In the genomic region with DNA sequence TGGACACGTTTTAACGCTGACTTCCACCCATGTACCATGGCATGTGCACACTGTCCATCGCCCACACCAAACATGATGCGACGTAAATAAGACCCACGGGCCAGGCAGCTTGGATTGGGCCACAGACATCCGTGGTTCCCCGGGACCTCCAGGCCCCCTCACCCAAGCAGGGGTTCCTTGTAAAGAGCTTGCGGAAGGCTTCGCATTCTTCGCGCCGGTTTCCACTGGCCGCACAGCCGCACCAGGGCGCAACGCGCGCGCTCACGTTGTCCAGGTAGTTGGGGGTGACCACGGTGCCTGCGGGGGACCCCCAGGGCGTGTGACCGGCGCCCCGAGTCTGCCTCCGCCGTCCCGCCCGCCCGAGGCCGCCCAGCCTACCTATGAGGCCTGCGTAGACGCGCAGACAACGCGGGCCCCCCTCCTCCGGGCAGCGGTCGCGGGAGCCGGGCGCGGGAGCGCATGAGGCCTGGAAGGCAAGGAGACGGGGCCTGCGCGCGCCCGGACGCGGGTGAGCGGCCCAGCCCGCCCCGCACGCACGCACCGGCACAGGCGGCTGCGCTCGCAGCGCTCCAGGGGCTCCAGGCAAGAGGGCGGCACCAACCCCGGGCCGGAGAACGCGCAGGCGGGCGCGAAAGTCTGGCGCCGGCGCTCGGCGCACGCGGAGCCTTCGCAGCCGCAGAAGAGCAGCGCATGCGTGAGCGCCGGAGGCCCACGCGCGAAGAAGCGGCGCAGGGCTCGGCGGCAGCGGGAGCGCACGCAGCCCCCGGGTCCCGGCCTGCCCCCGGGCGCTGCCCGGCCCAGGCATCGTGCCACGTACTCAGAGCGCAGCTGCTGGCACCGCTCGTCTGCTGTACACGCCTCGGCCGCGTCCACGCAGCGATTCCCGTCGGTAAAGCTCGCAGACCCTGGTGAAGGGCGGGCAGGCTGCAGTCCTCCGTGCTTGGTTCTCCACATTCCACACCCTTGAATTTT, we compare ENCODE assay signal across 8 mouse cellular contexts. TPM values are rescaled to one million over a fixed set of nuclear protein-coding genes. Genes with fewer than 3 reads are reported as not detected.
A peak's percentile ranks its signal among the peaks of the same experiment; 100 is the strongest.
DNase-seq lines count a peak whose midpoint lies in the region; ATAC-seq and TF ChIP-seq lines count a peak whose summit lies in the region.

No protein-coding gene starts in this region.

- no peak for TF ChIP-seq CTCF in cerebellum, adult 2 months (IDR thresholded peaks at IDR 0.05; ENCODE audit: borderline replicate concordance, insufficient read depth, low read depth, low read length)

- H3K9me3 ChIP-seq in liver, embryonic 15.5 days (replicated peaks) = no peaks in the 10 kb centered on the region

- no peaks in the 10 kb centered on the region for H3K36me3 ChIP-seq in liver, embryonic 15.5 days (replicated peaks)

- peak overlapping the region; percentile 56 for H3K4me2 ChIP-seq in liver, embryonic 15.5 days

- peak overlapping the region; percentile 55 for H3K4me3 ChIP-seq in cerebellum, adult 2 months (replicated peaks; ENCODE audit: insufficient read depth, low read depth, low read length)
- peak overlapping the region; percentile 38 for H3K4me3 ChIP-seq in liver, embryonic 15.5 days (replicated peaks)

- H3K27me3 ChIP-seq in cerebellum, adult 2 months (ENCODE audit: control insufficient read depth, insufficient read depth, low read length) = no peaks in the 10 kb centered on the region
- H3K27me3 ChIP-seq in liver, embryonic 15.5 days = peaks cover 94% of the 10 kb centered on the region

- peak; percentile 75 for DNase-seq in layer of hippocampus, adult 11-12 months (ENCODE audit: low spot score)
- DNase-seq in layer of hippocampus, adult 9-10 months (ENCODE audit: low spot score) = no peak
- DNase-seq in cerebellum, adult 2 months = peak; percentile 68 to 71
- peak; percentile 61 to 72 for DNase-seq in frontal cortex, postnatal 14 days (ENCODE audit: low spot score in 2 of 2)
- peak; percentile 59 to 72 for DNase-seq in kidney, postnatal 4 days
- peak; percentile 77 to 84 for DNase-seq in right cerebral cortex, postnatal 36 days (ENCODE audit: low spot score in 2 of 2)
- DNase-seq in adipocyte (ENCODE audit: low spot score) = no peak

- no peaks in the 10 kb centered on the region for H3K4me1 ChIP-seq in cerebellum, adult 2 months (ENCODE audit: control insufficient read depth, insufficient read depth, low read length)
- peaks cover 6% of the 10 kb centered on the region for H3K4me1 ChIP-seq in liver, embryonic 15.5 days (replicated peaks)

- H3K27ac ChIP-seq in cerebellum, adult 2 months (ENCODE audit: insufficient read depth, low read length) = no peak overlapping the region
- H3K27ac ChIP-seq in liver, embryonic 15.5 days (replicated peaks) = no peak overlapping the region

- 1% methylated on average over 108 of the region's 115 CpGs for WGBS in cerebellum, adult 2 months
- WGBS in liver, embryonic 15.5 days (ENCODE audit: insufficient replicate concordance) = 3% methylated on average over 114 of the region's 115 CpGs

- no peak overlapping the region for H3K9ac ChIP-seq in liver, embryonic 15.5 days

- ATAC-seq in liver, embryonic 15.5 days (ENCODE audit: insufficient read depth) = no peak

- TF ChIP-seq POLR2A in cerebellum, adult 2 months (IDR thresholded peaks at IDR 0.05; ENCODE audit: borderline replicate concordance, insufficient read depth, low read length) = 0 out of 2 replicates have a peak, but pooled peaks have one; percentile 33

RNA-seq across cellular contexts. Expression of gene Gfra4, which starts 1.7 kb away (rescaled TPM):
- polyA plus RNA-seq in cerebellum, adult 2 months (2012; rRNA removed) = 75.1 and 87.0 TPM in 2 replicates
- 0.23 and 0.37 TPM in 2 replicates for polyA plus RNA-seq in liver, embryonic 15.5 days (2015; fragmentation: Nextera tagmentation; extraction: Ambion mirVana)

RNA-seq across cellular contexts. Expression of gene Adam33, which starts 22.5 kb away (rescaled TPM):
- polyA plus RNA-seq in cerebellum, adult 2 months (2012; rRNA removed) = 1.5 and 3.6 TPM in 2 replicates
- 0.62 and 0.86 TPM in 2 replicates for polyA plus RNA-seq in liver, embryonic 15.5 days (2015; fragmentation: Nextera tagmentation; extraction: Ambion mirVana)

RNA-seq across cellular contexts. Expression of gene Siglec1, which starts 45.4 kb away (rescaled TPM):
- 0.07 and 0.17 TPM in 2 replicates for polyA plus RNA-seq in cerebellum, adult 2 months (2012; rRNA removed)
- 1.5 and 1.7 TPM in 2 replicates for polyA plus RNA-seq in liver, embryonic 15.5 days (2015; fragmentation: Nextera tagmentation; extraction: Ambion mirVana)

Comparison
In these comparisons a context has a peak if more than half of its experiments do, and no peak if none do; other contexts are left out.
1. DNase-seq: peak in layer of hippocampus, adult 11-12 months (single experiment), cerebellum, adult 2 months (2 of 2), frontal cortex, postnatal 14 days (2 of 2), kidney, postnatal 4 days (2 of 2) and right cerebral cortex, postnatal 36 days (2 of 2); none in layer of hippocampus, adult 9-10 months (single experiment) and adipocyte (single experiment).
2. RNA of gene Gfra4, which starts 1.7 kb away (polyA plus RNA-seq): 75.1 to 87.0 TPM in cerebellum, adult 2 months; 0.23 to 0.37 TPM in liver, embryonic 15.5 days; every median in the first group is over 10 times any median in the second.